Mouse (Mus musculus) midbrain, postnatal 0 days (tissue): ENCODE measurements around the gene Smyd1. TPM values are rescaled to one million over a fixed set of nuclear protein-coding genes. Genes with fewer than 3 reads are reported as not detected.

ENCODE experiments used
- ATAC-seq: fragments of 200-750 bp; cut with Nextera tagmentation; 2 replicates; pipeline ENCODE4 v1.8.0; 2017; ENCODE audit warnings: moderate number of reproducible peaks, mild to moderate bottlenecking, moderate TSS enrichment, moderate library complexity; ENCODE audit not compliant: low FRiP score
- DNase-seq: peaks from one replicate; pipeline ENCODE4 v3.0.0-alpha.2; 2015; ENCODE audit warnings: low spot score
- H3K27ac ChIP-seq: fragments of 300-500 bp; sonication (generic); 2 replicates; pipeline ENCODE4 v1.5.1; 2014; ENCODE audit warnings: low read depth, mild to moderate bottlenecking, low read length, mixed read lengths
- H3K27me3 ChIP-seq: fragments of 300-500 bp; sonication (generic); 2 replicates; pipeline ENCODE4 v1.6.1; 2014; ENCODE audit warnings: low read length, control low read depth, mixed read lengths; ENCODE audit not compliant: insufficient read depth
- H3K36me3 ChIP-seq: fragments of 300-500 bp; sonication (generic); 2 replicates; pipeline ENCODE4 v1.6.1; 2014; ENCODE audit warnings: low read length, control low read depth, mixed read lengths; ENCODE audit not compliant: insufficient read depth
- H3K4me1 ChIP-seq: fragments of 300-500 bp; sonication (generic); 2 replicates; pipeline ENCODE4 v1.6.1; 2014; ENCODE audit warnings: mild to moderate bottlenecking, control low read depth, antibody characterized with exemption, low read length, mixed read lengths; ENCODE audit not compliant: insufficient read depth
- H3K4me2 ChIP-seq: fragments of 300-500 bp; sonication (generic); 2 replicates; pipeline ENCODE4 v1.6.1; 2014; ENCODE audit warnings: low read depth, mild to moderate bottlenecking, low read length, mixed read lengths; ENCODE audit not compliant: poor library complexity, severe bottlenecking
- H3K4me3 ChIP-seq: fragments of 300-500 bp; sonication (generic); 2 replicates; pipeline ENCODE4 v1.5.1; 2014; ENCODE audit warnings: low read depth, mild to moderate bottlenecking, low read length, moderate library complexity
- H3K9ac ChIP-seq: fragments of 300-500 bp; sonication (generic); replicated peaks from 2 replicates; pipeline ENCODE4 v1.6.1; 2014; ENCODE audit warnings: mild to moderate bottlenecking, low read length, moderate library complexity, mixed read lengths; ENCODE audit not compliant: poor library complexity, severe bottlenecking
- H3K9me3 ChIP-seq: fragments of 300-500 bp; sonication (generic); 2 replicates; pipeline ENCODE4 v1.6.1; 2016; ENCODE audit warnings: low read length, control low read depth
- CTCF ChIP-seq: IDR thresholded peaks from 2 replicates; pipeline ENCODE4 v1.5.1; 2016; ENCODE audit warnings: antibody characterized with exemption, mild to moderate bottlenecking
- WGBS: fragments of 180-500 bp; shearing (Covaris S2); extraction: QIAGEN DNeasy Blood & Tissue Kit; methylation state at CpG from one replicate; pipeline ENCODE4 v1.1.7; 2014; 5-methylcytosine and 5-hydroxymethylcytosine counted together
- polyA plus RNA-seq: library from polyadenylated mRNA; unstranded; fragments of >200 nt; fragmentation: Nextera tagmentation; extraction: Ambion mirVana; gene quantifications from 2 replicates; pipeline ENCODE4 v1.2.1, GENCODE M21; 2015
- total RNA-seq: library from RNA; depleted of rRNA; stranded (reverse); fragments of >200 nt; gene quantifications from 2 replicates; pipeline ENCODE4 v1.2.3, GENCODE M21; 2014

The Smyd1 gene
- total and polyA plus RNA-seq, 2 experiments from 2014 or later = 0.30 to 1.3 TPM

GRCm38 (mm10) chr6:71360221-71360620, 38.2 kb upstream of the Smyd1 start:
- Histone ChIP-seq H3K27ac (no peak overlapping the region), H3K4me1 (no peaks in the 10 kb centered on the region), H3K4me2 (no peak overlapping the region), H3K9ac (no peak overlapping the region), H3K9me3 (no peaks in the 10 kb centered on the region), H3K27me3 (no peaks in the 10 kb centered on the region), H3K4me3 (no peak overlapping the region), H3K36me3 (no peaks in the 10 kb centered on the region)
- 76% methylated on average over 4 of the region's 4 CpGs for WGBS
- no peak for TF ChIP-seq CTCF
- ATAC-seq = no peak
- no peak for DNase-seq

GRCm38 (mm10) chr6:71357493-71357892, 35.5 kb upstream of the Smyd1 start:
- ATAC-seq (no peak), DNase-seq (no peak)
- Histone ChIP-seq H3K4me2 (no peak overlapping the region), H3K27me3 (no peaks in the 10 kb centered on the region), H3K4me3 (no peak overlapping the region), H3K9ac (no peak overlapping the region), H3K4me1 (no peaks in the 10 kb centered on the region), H3K27ac (no peak overlapping the region), H3K9me3 (no peaks in the 10 kb centered on the region), H3K36me3 (no peaks in the 10 kb centered on the region)
- WGBS = 92% methylated on average over 7 of the region's 7 CpGs
- no peak for TF ChIP-seq CTCF

- WGBS = 94% methylated on average over 2 of the region's 2 CpGs
- no peak for ATAC-seq
Observed at GRCm38 (mm10) chr6:71353722-71354121, 31.7 kb upstream of the Smyd1 start.

GRCm38 (mm10) chr6:71352866-71353427, 30.9 kb upstream of the Smyd1 start:
- no peak for DNase-seq
- Histone ChIP-seq H3K9me3 (no peaks in the 10 kb centered on the region), H3K4me3 (no peak overlapping the region), H3K4me1 (no peaks in the 10 kb centered on the region), H3K9ac (no peak overlapping the region), H3K27ac (no peak overlapping the region), H3K36me3 (no peaks in the 10 kb centered on the region), H3K4me2 (no peak overlapping the region), H3K27me3 (no peaks in the 10 kb centered on the region)
- WGBS = 86% methylated on average over 10 of the region's 10 CpGs
- ATAC-seq = no peak
- no peak for TF ChIP-seq CTCF

More at GRCm38 (mm10) chr6:71353722-71354121, 31.7 kb upstream of the Smyd1 start:
- no peaks in the 10 kb centered on the region for H3K4me1 ChIP-seq
- H3K27me3 ChIP-seq = no peaks in the 10 kb centered on the region
- no peaks in the 10 kb centered on the region for H3K9me3 ChIP-seq
- H3K36me3 ChIP-seq = no peaks in the 10 kb centered on the region
- H3K4me3 ChIP-seq = no peak overlapping the region
- H3K4me2 ChIP-seq = no peak overlapping the region
- no peak overlapping the region for H3K27ac ChIP-seq
- H3K9ac ChIP-seq = no peak overlapping the region
- DNase-seq = no peak
- no peak for TF ChIP-seq CTCF

GRCm38 (mm10) chr6:71352201-71352600, 30.2 kb upstream of the Smyd1 start:
- H3K4me2 ChIP-seq = no peak overlapping the region
- WGBS = 95% methylated on average over 6 of the region's 6 CpGs
- H3K4me1 ChIP-seq = no peaks in the 10 kb centered on the region
- TF ChIP-seq CTCF = no peak
- H3K9me3 ChIP-seq = no peaks in the 10 kb centered on the region
- H3K27me3 ChIP-seq = no peaks in the 10 kb centered on the region
- no peak for ATAC-seq
- H3K9ac ChIP-seq = no peak overlapping the region
- H3K36me3 ChIP-seq = no peaks in the 10 kb centered on the region
- H3K27ac ChIP-seq = no peak overlapping the region
- H3K4me3 ChIP-seq = no peak overlapping the region
- DNase-seq = no peak

- Histone ChIP-seq H3K9me3 (no peaks in the 10 kb centered on the region), H3K27ac (no peak overlapping the region), H3K36me3 (no peaks in the 10 kb centered on the region), H3K9ac (no peak overlapping the region), H3K4me2 (no peak overlapping the region), H3K4me3 (no peak overlapping the region), H3K27me3 (no peaks in the 10 kb centered on the region), H3K4me1 (no peaks in the 10 kb centered on the region)
- no peak for TF ChIP-seq CTCF
- no peak for ATAC-seq
- no peak for DNase-seq
- 94% methylated on average over 3 of the region's 3 CpGs for WGBS
Observed at GRCm38 (mm10) chr6:71351201-71351600, 29.2 kb upstream of the Smyd1 start.
